Mouse (Mus musculus): ENCODE data around the gene Plod1. TPM values are rescaled to one million over a fixed set of nuclear protein-coding genes. Genes with fewer than 3 reads are reported as not detected.

Plod1 gene
- 10 to 100 TPM; 50.6 to 55.3 TPM for total RNA-seq (2021)
- long read RNA-seq, experiment 1, transcript Plod1-201 (19 exons, 3,243 nt) = major isoform, 103 of 120 reads
- long read RNA-seq, experiment 1, partial matches to known transcripts = 12 of 120 reads
- long read RNA-seq, experiment 1, other reads (novel, unspliced or antisense) = 4 of 120 reads
- long read RNA-seq, experiment 2, transcript Plod1-201 (19 exons, 3,243 nt) = major isoform, 73 of 96 reads
- long read RNA-seq, experiment 2, partial matches to known transcripts = 7 of 96 reads
- long read RNA-seq, experiment 2, other reads (novel, unspliced or antisense) = 13 of 96 reads

DNA sequence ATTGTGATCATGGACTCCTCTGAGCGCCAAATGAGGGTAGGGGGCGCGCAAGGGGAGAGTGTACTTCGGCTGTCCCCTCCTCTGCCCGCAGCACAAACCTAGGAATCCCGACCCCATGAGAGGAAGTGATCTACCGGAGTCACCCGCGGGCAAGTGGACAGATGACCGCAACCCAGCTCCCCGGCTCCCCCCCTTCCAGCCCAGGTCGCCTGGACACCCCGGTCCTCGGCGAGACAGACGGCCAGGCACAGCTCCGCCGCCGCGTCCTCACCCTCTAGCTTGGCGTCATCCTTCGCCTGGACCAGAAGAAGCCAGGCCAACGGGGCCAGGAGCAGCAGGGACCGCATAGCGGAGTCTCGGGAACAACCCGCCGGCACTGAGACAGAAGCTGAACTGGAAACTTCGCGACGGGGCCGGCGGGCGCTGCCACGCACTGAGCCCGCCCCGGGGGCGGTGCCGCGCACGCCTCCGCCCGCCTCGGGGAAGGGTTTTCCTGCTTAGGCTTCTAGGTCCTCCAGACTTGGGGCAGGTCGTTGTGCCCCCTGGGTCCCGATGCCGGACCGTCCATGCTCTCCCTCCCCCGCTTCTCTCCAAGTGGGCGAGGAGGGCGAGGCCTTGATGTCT, at the start of gene Plod1:
Gene Plod1, minus strand, starts transcription at position 437 of the 624 bp plus-strand sequence.
- DNase-seq = peak; percentile 88

DNA sequence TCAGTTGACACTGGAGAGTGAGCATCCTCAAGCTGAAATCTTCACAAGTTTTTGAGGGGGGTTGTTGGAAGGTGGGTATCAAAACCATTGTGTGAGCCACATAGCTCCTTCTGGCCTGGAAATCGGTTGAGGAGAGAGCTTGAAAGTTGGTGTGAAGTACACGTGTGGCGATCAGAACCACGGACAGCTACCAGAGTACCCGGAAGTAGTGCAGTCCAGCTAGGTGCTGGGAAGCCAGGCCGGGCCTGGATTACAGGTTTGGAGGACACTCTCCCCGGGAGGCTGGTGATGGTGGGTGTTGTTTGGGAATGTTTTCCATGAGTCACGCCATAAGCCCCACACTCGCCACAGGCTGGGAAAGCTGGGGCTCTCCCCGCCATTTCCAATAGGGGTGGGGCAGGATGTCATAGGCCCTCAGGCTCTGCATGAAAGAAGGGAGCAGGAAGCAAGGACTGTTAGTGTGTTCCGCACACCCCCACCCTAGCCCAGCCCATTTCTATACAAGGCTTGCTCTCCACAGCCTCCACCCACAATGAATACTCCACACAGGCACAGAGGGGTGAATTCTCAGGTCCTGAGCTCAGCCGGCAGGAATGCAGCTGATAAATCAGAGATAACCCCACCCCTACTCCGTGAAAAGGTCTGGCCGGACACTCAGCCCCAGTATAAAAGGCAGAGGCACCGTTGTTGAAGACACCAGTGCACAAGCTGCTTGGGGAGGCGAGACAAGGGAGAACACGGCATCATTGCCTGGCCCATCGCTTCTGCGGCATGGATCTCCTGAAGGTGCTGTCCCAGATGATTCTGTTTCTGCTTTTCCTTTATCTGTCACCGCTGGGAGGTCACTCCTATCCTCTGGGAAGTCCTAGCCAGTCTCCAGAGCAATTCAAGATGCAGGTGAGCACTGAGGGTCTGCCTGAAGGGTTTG, 48.9 kb upstream of the Plod1 start, which contains the start of gene Nppb:
Gene Nppb, plus strand, starts transcription at position 584 of the 928 bp plus-strand sequence.
- peak; percentile 41 for DNase-seq

DNA sequence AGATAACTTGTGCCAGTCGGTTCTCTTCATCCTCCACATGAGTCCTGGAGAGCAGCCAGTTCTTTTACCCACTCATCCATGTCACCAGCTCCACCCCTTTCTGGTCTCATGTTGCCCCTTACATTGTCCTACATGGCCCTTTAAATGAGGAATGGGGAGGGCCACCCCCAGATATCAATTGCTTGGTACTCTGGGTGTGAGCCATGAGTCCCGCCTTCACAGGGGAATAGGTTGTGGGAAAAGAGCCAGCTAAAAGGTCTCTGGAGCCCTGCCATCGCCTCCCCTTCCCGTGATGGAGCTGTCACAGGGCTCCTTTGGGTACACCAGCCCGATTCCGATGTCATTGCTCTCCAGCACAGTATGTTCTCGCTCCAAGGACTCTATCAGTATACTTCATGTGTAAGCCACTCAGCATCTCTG, 42.9 kb upstream of the Plod1 start:
- DNase-seq = no peak

DNA sequence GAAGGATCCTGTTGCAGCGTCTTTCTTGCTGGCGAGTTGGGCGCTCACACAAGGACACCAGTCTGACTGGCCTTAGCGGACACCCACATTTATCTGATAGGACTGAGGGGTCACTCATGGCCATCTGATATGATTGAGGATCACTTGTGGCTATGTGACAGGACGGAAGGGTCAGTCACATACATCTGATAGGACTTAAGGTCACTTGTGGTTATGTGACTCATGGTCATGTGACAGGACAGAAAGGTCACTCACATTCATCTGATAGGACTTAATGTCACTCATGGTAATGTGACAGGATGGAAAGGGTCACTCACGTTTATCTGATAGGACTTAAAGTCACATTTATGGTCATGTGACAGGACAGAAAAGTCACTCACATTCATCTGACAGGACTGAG, 41.8 kb upstream of the Plod1 start:
- no peak for DNase-seq

DNA sequence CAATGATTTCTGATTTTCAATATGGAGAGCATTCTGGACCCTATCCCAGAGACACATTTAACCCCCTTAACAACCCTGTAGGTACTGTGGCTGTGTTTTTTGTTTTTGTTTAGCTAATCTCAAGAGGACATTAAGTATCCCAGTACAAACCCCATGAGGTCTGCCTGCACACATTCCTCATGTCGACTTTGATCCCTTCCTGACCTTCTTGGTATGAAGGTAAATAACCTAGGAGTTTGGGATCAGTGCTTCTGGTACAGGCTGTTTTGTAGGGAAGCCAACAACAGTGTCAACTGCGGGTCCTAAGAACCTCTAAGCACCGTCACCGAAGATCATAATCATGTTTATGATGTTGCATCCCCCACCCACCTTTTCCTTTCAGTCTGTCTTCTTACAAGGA, 41.2 kb upstream of the Plod1 start:
- no peak for DNase-seq

DNA sequence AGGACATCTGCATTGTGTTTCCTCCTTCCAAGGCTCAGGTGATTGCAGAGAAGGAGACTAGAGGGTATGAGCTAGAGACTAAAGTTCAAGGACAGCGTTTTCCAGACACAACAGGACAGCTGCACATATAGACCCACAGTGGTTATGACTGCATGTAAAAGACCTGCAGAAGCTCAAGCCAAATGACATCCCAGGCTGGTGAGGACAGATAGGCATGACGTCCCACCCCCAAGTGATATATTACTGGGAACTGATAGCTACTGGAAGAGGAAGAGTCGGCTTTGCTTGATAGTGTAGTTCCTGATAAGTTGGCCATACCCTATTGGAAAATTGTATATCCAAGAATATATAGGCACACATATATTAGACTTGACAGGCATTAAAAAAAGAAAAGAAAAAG, 39.7 kb upstream of the Plod1 start:
- DNase-seq = no peak

DNA sequence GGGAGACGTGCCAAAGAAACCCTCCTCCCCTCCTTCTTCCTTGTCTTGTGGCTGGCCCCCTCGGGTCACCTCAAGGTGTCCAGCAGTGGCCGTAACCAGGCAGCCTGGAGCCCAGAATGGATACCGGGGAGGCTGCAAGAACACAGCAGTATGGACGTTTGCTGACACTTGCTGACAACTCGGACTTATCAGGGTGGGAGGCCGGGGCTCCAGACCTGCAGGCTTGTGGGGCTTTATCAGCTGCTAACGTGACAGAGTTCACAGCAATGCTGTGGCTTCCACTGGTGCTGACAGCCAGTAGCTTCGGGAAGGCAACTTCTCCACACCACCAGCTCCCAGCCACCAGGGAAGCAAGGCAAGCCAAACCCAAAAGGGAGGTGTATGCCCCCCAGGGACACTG, 32.8 kb upstream of the Plod1 start:
- DNase-seq = no peak

DNA sequence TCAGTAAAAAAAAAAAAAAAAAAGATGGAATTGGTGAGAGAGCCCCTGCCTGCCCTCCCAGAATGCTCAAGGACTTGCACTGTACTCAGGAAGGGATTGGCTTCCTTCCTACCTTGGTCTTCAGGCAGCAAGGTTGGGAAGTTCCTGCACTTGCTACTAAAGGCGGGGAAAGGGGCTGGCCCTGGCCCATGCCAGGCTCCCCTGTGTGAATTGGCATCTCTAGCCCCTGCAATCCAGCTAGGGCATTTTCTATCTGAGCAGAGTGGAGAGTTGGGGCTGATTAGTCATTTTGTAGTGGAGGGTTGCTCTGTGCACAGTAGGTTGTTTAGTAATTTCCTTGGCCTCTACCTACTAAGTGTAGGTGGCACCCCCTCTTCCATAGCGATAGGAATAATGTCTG, 32.2 kb upstream of the Plod1 start:
- DNase-seq = no peak

DNA sequence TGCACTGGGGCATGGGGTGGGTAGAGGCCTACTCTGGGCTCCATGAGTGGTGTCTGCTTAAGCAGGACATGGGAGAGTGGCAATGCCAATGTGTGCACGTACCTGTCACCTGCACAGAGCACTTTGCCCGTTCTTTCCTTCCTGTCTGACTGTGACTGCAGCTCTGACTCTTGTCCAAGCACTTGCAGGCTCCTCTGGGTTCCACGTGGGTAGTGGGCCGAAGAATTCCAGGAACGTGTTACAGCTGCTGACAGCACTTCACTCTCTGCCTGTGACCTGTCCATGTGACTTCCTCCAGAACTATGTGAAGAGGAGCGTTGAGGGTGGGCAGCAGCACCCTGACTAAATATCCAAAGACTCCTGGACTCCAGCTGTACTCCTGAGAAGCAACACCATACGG, 29.1 kb upstream of the Plod1 start:
- DNase-seq = no peak

DNA sequence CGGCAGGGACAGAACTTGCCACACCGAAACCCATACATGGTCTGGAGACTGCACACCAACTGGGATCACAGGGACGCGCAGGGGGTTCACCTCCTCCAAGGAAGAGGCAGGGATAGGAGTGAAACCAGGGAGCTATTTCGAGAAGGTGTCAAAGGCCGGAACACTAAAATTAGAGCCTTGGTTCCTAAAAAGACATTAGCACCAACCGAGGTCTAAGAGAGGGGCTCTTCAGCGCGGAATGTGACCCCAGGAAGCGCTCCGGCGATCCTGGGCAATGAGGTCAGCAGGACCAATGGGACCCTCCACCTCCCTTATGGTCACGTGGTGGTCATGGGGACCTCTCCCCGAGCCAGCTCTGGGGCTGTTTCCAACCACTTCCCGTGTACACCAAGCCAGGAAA, 27.1 kb upstream of the Plod1 start:
- no peak for DNase-seq

DNA sequence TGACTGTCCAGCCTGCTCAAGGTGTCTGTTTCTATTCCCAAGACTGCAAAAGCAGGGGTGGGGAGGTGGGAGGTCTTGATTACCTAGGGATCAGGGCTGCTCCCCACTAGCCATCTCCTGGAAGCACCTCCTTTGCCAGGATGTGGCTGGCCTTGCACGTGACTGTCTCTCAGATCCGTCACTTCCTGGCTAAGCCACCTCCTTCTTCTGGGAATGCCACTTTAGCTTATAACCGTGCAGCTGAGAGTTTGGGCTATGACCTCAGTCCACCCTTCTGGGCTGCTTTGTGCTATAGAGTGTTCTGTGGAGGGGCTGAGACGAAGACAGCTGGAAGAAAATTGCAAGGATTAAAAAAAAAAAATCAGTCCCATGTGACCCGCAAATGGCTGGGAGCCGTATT, 26.2 kb upstream of the Plod1 start:
- no peak for DNase-seq

DNA sequence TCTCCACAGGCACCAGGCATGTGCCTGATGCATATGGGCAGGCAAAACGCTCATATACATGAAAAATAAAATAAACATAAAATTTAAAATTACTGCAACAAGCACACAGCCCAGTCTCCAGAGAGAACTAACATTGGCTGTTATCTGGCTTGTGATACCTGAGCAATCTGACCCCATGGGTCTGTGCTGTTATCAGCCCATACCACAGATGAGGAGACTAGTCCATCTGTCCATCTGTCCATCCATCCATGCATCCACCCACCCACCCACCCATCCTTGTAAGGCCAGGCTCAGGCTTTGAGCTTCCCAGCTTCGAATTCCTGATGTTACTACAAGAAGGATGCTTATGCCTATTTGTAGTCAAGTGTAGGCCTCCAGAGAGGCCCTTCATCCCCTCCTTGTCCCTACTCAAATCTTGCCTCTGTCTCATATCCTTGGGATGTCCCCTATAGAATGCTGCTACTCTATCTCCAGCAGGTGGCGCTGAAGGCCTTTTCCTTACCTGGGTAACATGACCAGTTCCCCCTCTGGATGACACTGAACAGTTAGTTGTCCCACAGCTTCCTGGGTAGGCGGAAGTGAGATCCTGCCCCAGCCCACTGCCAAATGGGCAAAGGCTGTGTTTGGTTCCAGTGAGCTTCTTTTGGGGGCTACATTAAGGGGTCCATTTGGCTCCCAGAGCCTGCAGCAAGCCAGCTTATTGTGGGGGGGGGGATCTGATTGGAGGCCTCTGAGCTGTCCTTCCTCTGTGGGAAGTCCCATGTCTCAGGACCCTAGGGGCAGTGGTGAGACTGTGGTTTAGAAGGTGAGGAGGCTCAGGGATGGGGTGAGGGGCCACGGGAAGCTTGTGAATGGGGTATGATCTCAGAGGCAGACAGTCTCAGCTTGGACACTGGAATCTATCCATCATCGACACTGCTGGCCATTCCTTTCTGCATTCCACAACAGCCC, 23.6 kb upstream of the Plod1 start:
- peak; percentile 67 for DNase-seq

DNA sequence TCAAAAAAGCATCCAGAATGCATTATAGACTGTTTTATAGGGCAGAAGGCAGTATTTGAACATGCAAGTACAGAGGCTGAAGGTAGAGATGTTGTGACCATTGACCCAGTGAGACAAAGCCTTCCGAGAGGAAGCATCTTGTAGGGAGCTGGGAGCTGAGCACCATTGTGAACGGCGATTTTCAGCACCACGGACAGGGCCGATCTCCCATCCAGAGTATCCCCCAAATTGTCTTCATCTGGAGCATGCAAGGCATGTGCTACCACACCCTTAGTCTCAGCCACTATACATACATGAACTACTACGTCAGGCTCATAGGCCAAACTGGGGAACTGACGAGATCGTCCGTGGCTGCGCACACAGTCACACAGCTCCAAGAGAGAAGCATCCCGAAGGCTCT, 20.6 kb upstream of the Plod1 start:
- no peak for DNase-seq

DNA sequence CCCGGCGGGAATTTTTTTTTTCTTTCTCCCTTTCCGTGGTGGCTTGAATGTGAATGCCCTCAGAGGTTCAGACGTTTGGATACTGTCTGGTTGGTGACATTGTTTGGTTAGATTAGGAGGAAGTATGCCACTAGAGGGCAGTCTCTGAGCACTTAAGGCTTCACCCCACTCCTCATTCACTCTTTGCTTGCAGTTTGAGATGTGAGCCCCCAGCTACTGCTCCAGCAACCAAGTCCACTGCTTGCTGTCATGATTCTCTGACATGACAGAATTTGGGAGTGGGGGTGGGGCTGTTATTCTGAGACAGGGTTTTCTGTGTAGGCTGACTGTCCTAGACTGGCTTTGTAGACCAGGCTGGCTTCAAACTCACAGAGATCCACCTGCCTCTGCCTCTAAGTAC, 17.0 kb upstream of the Plod1 start:
- DNase-seq = no peak

DNA sequence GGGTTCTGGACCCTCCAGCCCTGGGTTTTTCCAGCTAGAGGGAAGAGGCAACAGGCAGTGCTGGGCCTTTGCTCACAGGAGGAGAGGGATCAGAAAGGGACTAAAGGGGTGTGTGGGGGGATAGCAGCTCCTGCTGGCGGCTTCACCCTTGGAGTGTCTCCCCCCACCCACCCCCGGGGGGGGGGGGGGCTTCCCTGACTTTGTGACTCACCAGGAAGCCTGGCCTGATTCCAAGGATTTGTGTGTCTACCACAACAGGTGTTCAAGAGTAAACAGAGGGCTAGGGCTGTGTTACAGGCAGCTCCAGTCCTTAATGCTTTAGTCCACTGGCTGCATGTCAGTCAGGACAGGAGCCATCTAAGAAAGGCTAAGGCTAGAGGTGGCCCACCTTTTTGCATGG, 10.9 kb upstream of the Plod1 start:
- no peak for DNase-seq

DNA sequence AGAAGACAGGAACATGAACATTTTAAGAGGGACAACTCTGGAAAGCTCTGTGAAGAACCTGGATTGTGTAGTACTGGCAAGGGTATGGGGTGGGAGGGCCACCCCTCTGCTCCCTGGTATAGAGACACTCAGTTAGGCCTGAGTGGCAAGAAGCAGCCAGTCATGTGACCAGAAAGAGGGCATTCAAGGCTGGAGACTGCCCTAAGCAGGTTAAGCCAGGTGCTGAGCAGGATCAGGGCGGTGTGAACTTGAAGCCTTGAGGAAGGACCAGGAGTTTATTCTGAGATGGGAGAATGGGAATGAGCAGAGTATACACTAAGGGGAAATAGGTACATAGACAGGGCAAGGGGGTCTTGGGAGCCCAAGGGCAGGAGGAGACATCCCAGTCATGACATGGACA, 6.4 kb upstream of the Plod1 start:
- no peak for DNase-seq

DNA sequence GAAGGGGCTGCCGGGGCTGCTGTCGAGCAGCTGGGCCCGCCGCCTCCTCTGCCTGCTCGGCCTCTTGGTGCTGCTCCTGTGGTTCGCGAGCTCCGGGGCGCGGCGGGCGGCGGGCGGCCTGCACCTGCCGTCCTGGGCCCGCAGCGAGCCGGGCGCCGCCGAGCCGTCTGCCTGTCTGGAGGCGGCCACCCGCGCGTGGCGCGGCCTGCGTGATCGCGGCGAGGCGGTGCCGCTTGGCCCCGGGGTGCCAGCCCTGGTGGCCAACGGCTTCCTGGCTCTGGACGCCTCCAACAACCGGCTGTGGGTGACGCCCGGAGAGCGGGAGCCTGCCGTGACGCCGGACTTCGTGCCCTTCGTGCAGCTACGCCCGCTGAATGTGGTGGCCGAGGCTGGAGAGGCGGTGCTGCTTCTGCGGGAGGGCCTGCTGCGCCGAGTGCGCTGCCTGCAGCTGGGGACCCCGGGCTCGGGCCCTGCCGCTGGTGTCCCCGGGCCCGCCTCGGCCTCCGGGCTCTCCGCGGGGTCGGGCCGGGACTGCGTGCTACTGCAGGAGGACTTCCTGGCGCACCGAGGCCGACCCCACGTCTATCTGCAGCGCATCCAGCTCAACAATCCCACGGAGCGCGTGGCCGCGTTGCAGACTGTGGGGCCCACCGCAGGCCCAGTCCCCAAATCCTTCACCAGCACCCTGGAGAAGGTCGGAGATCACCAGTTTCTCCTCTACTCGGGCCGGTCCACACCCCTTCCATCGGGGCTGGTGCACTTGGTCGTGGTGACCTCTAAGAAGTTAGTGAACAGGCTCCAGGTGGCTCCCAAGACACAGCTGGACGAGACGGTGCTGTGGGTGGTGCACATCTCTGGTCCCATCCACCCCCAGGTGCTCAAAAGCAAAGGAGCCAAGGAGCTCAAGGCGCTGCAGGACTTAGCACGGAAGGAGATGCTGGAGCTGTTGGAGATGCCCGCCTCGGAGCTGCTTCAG, 4.8 kb upstream of the Plod1 start:
- DNase-seq = peak; percentile 41

DNA sequence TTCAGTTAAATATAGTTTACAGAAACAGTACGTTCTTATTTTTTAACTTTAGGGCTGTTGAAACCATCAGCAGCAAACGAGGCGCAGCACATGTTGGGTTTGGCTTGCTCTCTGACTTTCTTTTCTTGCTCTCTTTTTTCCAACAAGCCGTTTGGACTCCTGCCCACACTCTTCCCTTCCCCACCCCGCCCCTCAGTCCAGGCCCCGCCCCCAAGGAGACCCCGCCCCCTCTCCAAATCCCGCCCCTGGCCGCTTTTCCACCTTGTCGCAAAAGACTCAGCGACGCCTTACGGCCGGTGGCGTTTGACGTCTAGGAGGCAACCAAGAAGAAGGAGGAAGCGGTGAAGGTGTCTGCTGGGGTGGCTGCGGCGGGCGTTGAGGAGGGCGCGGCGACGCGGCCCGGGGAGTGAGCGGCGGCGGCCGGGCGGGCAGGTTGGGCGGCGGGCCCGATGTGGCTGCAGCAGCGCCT, 4.0 kb upstream of the Plod1 start, which contains the start of gene 2510039O18Rik:
Gene 2510039O18Rik, plus strand, starts transcription at position 320 of the 469 bp plus-strand sequence.
- DNase-seq = peak; percentile 90

DNA sequence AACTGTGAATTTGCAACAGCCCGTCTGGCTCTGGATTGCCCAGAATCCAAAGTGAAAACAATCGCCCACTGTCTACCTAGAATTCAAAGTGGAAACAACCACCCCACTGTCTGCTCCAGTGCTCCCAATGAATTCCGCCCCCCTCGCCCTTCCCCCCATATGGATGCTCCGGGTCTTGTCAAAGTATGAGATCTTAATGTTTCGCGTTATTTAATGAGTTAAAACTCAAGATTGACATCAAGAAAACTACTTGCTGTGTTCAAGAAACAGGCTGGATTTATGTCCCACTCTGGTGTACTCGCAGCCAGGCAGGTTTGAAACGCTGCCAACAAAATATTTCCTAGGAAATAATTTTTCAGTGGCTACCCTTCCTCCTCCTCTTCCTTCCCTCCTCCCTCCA, 3.5 kb upstream of the Plod1 start:
- DNase-seq = no peak
